Mouse (Mus musculus): ENCODE measurements around the gene Pex3.

The Pex3 gene

GRCm38 (mm10) chr10:13552646-13553497, at the start of gene Pex3, which contains the start of gene Adat2:
Pex3 (minus strand) TSS chr10:13553142.
Adat2 (plus strand) TSS chr10:13552894.
- peak; percentile 84 for DNase-seq

- DNase-seq, result no peak
These were observed 48.0 kb upstream of the Pex3 start for GRCm38 (mm10) chr10:13600926-13601325.

GRCm38 (mm10) chr10:13597491-13597890, 44.5 kb upstream of the Pex3 start:
- DNase-seq, result no peak

GRCm38 (mm10) chr10:13596866-13597265, 43.9 kb upstream of the Pex3 start:
- no peak for DNase-seq

- no peak for DNase-seq
These were observed 43.1 kb upstream of the Pex3 start for GRCm38 (mm10) chr10:13596073-13596472.

GRCm38 (mm10) chr10:13593529-13593928, 40.6 kb upstream of the Pex3 start:
- no peak for DNase-seq

- DNase-seq, result no peak
These were observed 39.3 kb upstream of the Pex3 start for GRCm38 (mm10) chr10:13592196-13592595.

GRCm38 (mm10) chr10:13587914-13588313, 35.0 kb upstream of the Pex3 start:
- no peak for DNase-seq

- DNase-seq, result no peak
These were observed 24.2 kb upstream of the Pex3 start for GRCm38 (mm10) chr10:13577123-13577522.

- no peak for DNase-seq
These were observed 19.5 kb upstream of the Pex3 start for GRCm38 (mm10) chr10:13572410-13572809.

GRCm38 (mm10) chr10:13572003-13572402, 19.1 kb upstream of the Pex3 start:
- DNase-seq, result no peak

- DNase-seq, result no peak
These were observed 18.0 kb upstream of the Pex3 start for GRCm38 (mm10) chr10:13570697-13571538.

- DNase-seq, result no peak
These were observed 16.9 kb upstream of the Pex3 start for GRCm38 (mm10) chr10:13569818-13570217.

GRCm38 (mm10) chr10:13566393-13566792, 13.5 kb upstream of the Pex3 start:
- DNase-seq, result no peak

GRCm38 (mm10) chr10:13565080-13565448, 12.1 kb upstream of the Pex3 start:
- no peak for DNase-seq

GRCm38 (mm10) chr10:13564364-13565079, 11.6 kb upstream of the Pex3 start:
- peak; percentile 32 for DNase-seq

GRCm38 (mm10) chr10:13560014-13560674, 7.2 kb upstream of the Pex3 start:
- DNase-seq, result no peak

- DNase-seq, result no peak
These were observed 1.4 kb upstream of the Pex3 start for GRCm38 (mm10) chr10:13554316-13554715.

GRCm38 (mm10) chr10:13553498-13553985, 600 bp upstream of the Pex3 start:
- DNase-seq, result no peak

GRCm38 (mm10) chr10:13541721-13542120, 11.2 kb downstream of the Pex3 start:
- no peak for DNase-seq

GRCm38 (mm10) chr10:13539769-13540333, 13.1 kb downstream of the Pex3 start:
- DNase-seq, result no peak

GRCm38 (mm10) chr10:13536706-13537105, 16.2 kb downstream of the Pex3 start:
- DNase-seq, result no peak

All from kidney, adult 11 months (tissue).